Mouse (Mus musculus): ENCODE data around the gene Lrrc27.

- TF ChIP-seq GATA1 (IDR thresholded peaks at IDR 0.05; ENCODE audit: low read length) (no peak), TAL1 (IDR thresholded peaks at IDR 0.05; ENCODE audit: low read length) (no peak)
These were observed 15.8 kb downstream of the Lrrc27 start for GRCm38 (mm10) chr7:139228447-139229171.

Data from erythroblast, embryonic 14.5 days (primary cell).